Mouse (Mus musculus): Measurements from ENCODE around the gene Calm3.
A peak's percentile ranks its signal among the peaks of the same experiment; 100 is the strongest.

Gene Calm3

GRCm38 (mm10) chr7:16885905-16886304 is 38.0 kb downstream of the Calm3 start:
- DNase-seq, result no peak

GRCm38 (mm10) chr7:16885271-16885776 is 38.6 kb downstream of the Calm3 start:
- DNase-seq, result no peak

- DNase-seq, result no peak
Measured at GRCm38 (mm10) chr7:16884334-16884733, 39.6 kb downstream of the Calm3 start.

GRCm38 (mm10) chr7:16883162-16883561 is 40.8 kb downstream of the Calm3 start:
- no peak for DNase-seq

- DNase-seq, result no peak
Measured at GRCm38 (mm10) chr7:16880615-16881014, 43.3 kb downstream of the Calm3 start.

GRCm38 (mm10) chr7:16879796-16880547 is 43.9 kb downstream of the Calm3 start:
- DNase-seq, result no peak

GRCm38 (mm10) chr7:16877717-16878116 is 46.2 kb downstream of the Calm3 start:
- DNase-seq, result peak; percentile 52

GRCm38 (mm10) chr7:16876608-16877007 is 47.3 kb downstream of the Calm3 start:
- peak; percentile 71 for DNase-seq

- DNase-seq, result no peak
Measured at GRCm38 (mm10) chr7:16876006-16876405, 47.9 kb downstream of the Calm3 start.

- DNase-seq, result no peak
Measured at GRCm38 (mm10) chr7:16875326-16875725, 48.6 kb downstream of the Calm3 start.

GRCm38 (mm10) chr7:16875310-16875325 is 48.8 kb downstream of the Calm3 start, which contains the start of gene Dact3:
TSS of gene Dact3 (plus strand) at chr7:16875317.
- DNase-seq, result no peak

- peak; percentile 100 for DNase-seq
Measured at GRCm38 (mm10) chr7:16874756-16875309, 49.1 kb downstream of the Calm3 start.

GRCm38 (mm10) chr7:16874190-16874589 is 49.7 kb downstream of the Calm3 start:
- DNase-seq, result peak; percentile 86

GRCm38 (mm10) chr7:16873392-16873791 is 50.5 kb downstream of the Calm3 start:
- DNase-seq, result peak; percentile 62

GRCm38 (mm10) chr7:16872478-16872877 is 51.4 kb downstream of the Calm3 start:
- peak; percentile 45 for DNase-seq

- no peak for DNase-seq
Measured at GRCm38 (mm10) chr7:16871600-16871999, 52.3 kb downstream of the Calm3 start.

- DNase-seq, result peak; percentile 98
Measured at GRCm38 (mm10) chr7:16869497-16869896, 54.4 kb downstream of the Calm3 start.

GRCm38 (mm10) chr7:16867488-16867887 is 56.4 kb downstream of the Calm3 start:
- DNase-seq, result no peak

Data from cerebellum, adult 9-10 months (tissue).